Mouse (Mus musculus) limb, embryonic 13.5 days (tissue): ENCODE results near the gene Smarca4. TPM values are rescaled to one million over a fixed set of nuclear protein-coding genes. Genes with fewer than 3 reads are reported as not detected.

Source experiments
- ATAC-seq: fragments of 200-750 bp; cut with Nextera tagmentation; 2 replicates; pipeline ENCODE4 v1.8.0; 2017; ENCODE audit warnings: low read depth, moderate number of reproducible peaks, moderate TSS enrichment; ENCODE audit not compliant: low FRiP score
- H3K27ac ChIP-seq: fragments of 300-500 bp; sonication (generic); 2 replicates; pipeline ENCODE4 v1.5.1; 2015; ENCODE audit warnings: inconsistent platforms, mild to moderate bottlenecking, moderate library complexity
- H3K27me3 ChIP-seq: fragments of 300-500 bp; sonication (generic); 2 replicates; pipeline ENCODE4 v1.6.1; 2015; ENCODE audit warnings: mild to moderate bottlenecking, inconsistent platforms
- H3K36me3 ChIP-seq: fragments of 300-500 bp; sonication (generic); 2 replicates; pipeline ENCODE4 v1.6.1; 2015; ENCODE audit warnings: inconsistent platforms, mild to moderate bottlenecking, moderate library complexity
- H3K4me1 ChIP-seq: fragments of 300-500 bp; sonication (generic); 2 replicates; pipeline ENCODE4 v1.6.1; 2015; ENCODE audit warnings: inconsistent platforms
- H3K4me2 ChIP-seq: fragments of 300-500 bp; sonication (generic); replicated peaks from 2 replicates; pipeline ENCODE4 v1.6.1; 2015; ENCODE audit warnings: inconsistent platforms, mild to moderate bottlenecking, moderate library complexity
- H3K4me3 ChIP-seq: fragments of 300-500 bp; sonication (generic); 2 replicates; pipeline ENCODE4 v1.5.1; 2015; ENCODE audit warnings: moderate library complexity, mild to moderate bottlenecking, inconsistent platforms
- H3K9ac ChIP-seq: fragments of 300-500 bp; sonication (generic); 2 replicates; pipeline ENCODE4 v1.6.1; 2015; ENCODE audit warnings: mild to moderate bottlenecking, inconsistent platforms
- H3K9me3 ChIP-seq: fragments of 300-500 bp; sonication (generic); 2 replicates; pipeline ENCODE4 v1.6.1; 2016; ENCODE audit warnings: inconsistent platforms
- WGBS: fragments of 180-500 bp; shearing (Covaris S2); methylation state at CpG from one replicate; pipeline ENCODE4 v1.1.7; 2015; 5-methylcytosine and 5-hydroxymethylcytosine counted together
- polyA plus RNA-seq: library from polyadenylated mRNA; unstranded; fragments of >200 nt; fragmentation: Nextera tagmentation; extraction: Ambion mirVana; gene quantifications from 2 replicates; pipeline ENCODE4 v1.2.1, GENCODE M21; 2015

Smarca4 gene
- polyA plus RNA-seq, 1 experiment from 2014 or later = 99.5 TPM

DNA sequence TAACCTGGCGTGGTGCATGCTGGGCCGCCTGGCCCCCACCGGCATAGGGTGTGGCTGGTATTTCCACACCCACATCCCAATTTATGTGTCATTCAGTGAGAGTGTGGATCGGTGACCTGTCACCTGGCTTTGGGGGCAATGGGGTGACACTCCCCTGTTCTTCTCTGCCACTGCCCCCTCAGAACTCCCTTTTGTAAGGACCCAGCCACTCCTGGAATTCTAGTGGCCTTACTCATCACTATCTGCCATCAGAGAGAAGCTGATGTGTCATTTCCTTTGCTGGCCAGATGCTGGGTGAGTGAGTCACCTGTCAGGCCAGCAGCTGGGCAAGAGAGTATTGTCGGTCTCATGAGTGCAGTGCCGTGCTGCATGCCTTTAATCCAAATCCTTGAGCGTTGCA is 113.3 kb downstream of the Smarca4 start:
- H3K4me3 ChIP-seq = no peak overlapping the region
- H3K9ac ChIP-seq = no peak overlapping the region
- H3K27ac ChIP-seq = no peak overlapping the region
- WGBS = 78% methylated on average over 7 of the region's 7 CpGs
- no peak for ATAC-seq
- H3K27me3 ChIP-seq = no peaks in the 10 kb centered on the region
- H3K4me2 ChIP-seq = no peak overlapping the region
- H3K9me3 ChIP-seq = no peaks in the 10 kb centered on the region
- H3K4me1 ChIP-seq = peaks cover 20% of the 10 kb centered on the region
- H3K36me3 ChIP-seq = peaks cover 69% of the 10 kb centered on the region

- 95% methylated on average over 9 of the region's 9 CpGs for WGBS
- Histone ChIP-seq H3K9ac (no peak overlapping the region), H3K4me2 (no peak overlapping the region), H3K4me1 (no peaks in the 10 kb centered on the region), H3K9me3 (no peaks in the 10 kb centered on the region), H3K27ac (no peak overlapping the region), H3K27me3 (no peaks in the 10 kb centered on the region), H3K36me3 (peaks cover 90% of the 10 kb centered on the region), H3K4me3 (no peak overlapping the region)
- ATAC-seq = no peak
Observed at GRCm38 (mm10) chr9:21732288-21732687, 116.3 kb downstream of the Smarca4 start.

- Histone ChIP-seq H3K4me1 (no peaks in the 10 kb centered on the region), H3K4me2 (no peak overlapping the region), H3K27me3 (no peaks in the 10 kb centered on the region), H3K4me3 (no peak overlapping the region), H3K9me3 (no peaks in the 10 kb centered on the region), H3K27ac (no peak overlapping the region), H3K36me3 (peaks cover 93% of the 10 kb centered on the region), H3K9ac (no peak overlapping the region)
- no peak for ATAC-seq
- 93% methylated on average over 17 of the region's 17 CpGs for WGBS
Observed at GRCm38 (mm10) chr9:21733446-21733845, 117.5 kb downstream of the Smarca4 start.

DNA sequence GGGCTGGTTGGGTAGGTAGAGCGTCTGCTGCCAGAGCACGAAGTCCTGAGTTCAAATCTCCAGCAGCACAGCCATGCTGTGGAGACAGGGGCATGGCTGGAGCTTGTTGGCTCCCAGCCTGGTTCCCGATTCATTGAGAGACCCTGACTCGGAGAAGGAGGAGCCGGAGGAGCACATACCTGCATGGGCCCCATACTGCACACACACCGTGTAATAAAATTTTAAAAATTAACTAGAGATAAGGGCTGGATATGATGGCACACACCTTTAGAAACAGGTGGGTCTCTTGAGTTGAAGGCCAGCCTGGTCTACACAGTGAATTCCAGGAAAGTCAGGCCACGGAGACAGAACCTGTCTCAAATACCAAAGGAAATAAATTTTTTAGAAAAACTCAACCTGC is 118.0 kb downstream of the Smarca4 start:
- Histone ChIP-seq H3K27me3 (no peaks in the 10 kb centered on the region), H3K9ac (no peak overlapping the region), H3K36me3 (peaks cover 93% of the 10 kb centered on the region), H3K4me3 (no peak overlapping the region), H3K4me2 (no peak overlapping the region), H3K4me1 (no peaks in the 10 kb centered on the region), H3K9me3 (no peaks in the 10 kb centered on the region), H3K27ac (no peak overlapping the region)
- ATAC-seq = no peak
- WGBS = 96% methylated on average over 7 of the region's 7 CpGs

DNA sequence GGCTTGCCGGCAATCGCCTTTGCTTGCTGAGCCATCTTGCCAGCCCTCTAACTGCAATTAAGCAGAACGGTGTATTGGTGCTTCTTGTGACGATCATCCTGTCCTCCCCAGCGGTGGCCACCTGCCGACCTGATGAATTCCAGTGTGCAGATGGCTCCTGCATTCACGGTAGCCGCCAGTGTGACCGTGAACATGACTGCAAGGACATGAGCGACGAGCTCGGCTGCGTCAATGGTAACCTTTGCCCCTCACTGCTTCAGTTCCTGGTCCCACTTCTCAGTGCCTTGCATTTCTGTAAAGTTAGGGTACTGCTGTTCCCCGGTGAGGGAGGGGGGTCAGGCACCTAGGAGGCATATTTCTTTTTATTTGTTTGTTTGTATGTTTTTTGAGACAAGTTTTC is 119.2 kb downstream of the Smarca4 start:
- 90% methylated on average over 14 of the region's 14 CpGs for WGBS
- Histone ChIP-seq H3K9ac (no peak overlapping the region), H3K4me1 (no peaks in the 10 kb centered on the region), H3K27ac (no peak overlapping the region), H3K27me3 (no peaks in the 10 kb centered on the region), H3K36me3 (peaks cover 97% of the 10 kb centered on the region), H3K4me3 (no peak overlapping the region), H3K4me2 (no peak overlapping the region), H3K9me3 (no peaks in the 10 kb centered on the region)
- no peak for ATAC-seq

- Histone ChIP-seq H3K4me2 (no peak overlapping the region), H3K36me3 (peaks cover 98% of the 10 kb centered on the region), H3K27ac (no peak overlapping the region), H3K9ac (no peak overlapping the region), H3K9me3 (no peaks in the 10 kb centered on the region), H3K4me1 (no peaks in the 10 kb centered on the region), H3K27me3 (no peaks in the 10 kb centered on the region), H3K4me3 (no peak overlapping the region)
- 88% methylated on average over 3 of the region's 3 CpGs for WGBS
- no peak for ATAC-seq
Observed at GRCm38 (mm10) chr9:21736580-21736979, 120.6 kb downstream of the Smarca4 start.

DNA sequence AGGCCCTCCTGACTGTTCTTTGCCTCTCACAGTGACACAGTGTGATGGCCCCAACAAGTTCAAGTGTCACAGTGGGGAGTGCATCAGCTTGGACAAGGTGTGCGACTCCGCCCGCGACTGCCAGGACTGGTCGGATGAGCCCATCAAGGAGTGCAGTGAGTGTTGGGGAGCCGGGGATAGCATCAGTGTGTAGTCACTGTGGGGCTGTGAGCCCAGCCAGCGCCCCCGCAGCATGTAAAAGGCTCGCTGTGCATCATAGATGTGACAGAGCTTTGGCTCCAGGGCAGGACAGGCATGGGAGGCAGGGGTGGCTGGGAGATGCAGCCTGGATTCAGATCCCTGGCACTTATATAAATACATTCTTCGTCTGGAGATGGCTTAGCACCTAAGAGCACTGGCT is 121.2 kb downstream of the Smarca4 start:
- H3K27me3 ChIP-seq = no peaks in the 10 kb centered on the region
- no peak overlapping the region for H3K27ac ChIP-seq
- H3K4me2 ChIP-seq = no peak overlapping the region
- WGBS = 94% methylated on average over 10 of the region's 10 CpGs
- H3K36me3 ChIP-seq = peaks cover 98% of the 10 kb centered on the region
- ATAC-seq = no peak
- no peak overlapping the region for H3K9ac ChIP-seq
- no peak overlapping the region for H3K4me3 ChIP-seq
- H3K4me1 ChIP-seq = no peaks in the 10 kb centered on the region
- no peaks in the 10 kb centered on the region for H3K9me3 ChIP-seq

- H3K27ac ChIP-seq = no peak overlapping the region
- no peaks in the 10 kb centered on the region for H3K4me1 ChIP-seq
- H3K4me3 ChIP-seq = no peak overlapping the region
- peaks cover 94% of the 10 kb centered on the region for H3K36me3 ChIP-seq
- no peak overlapping the region for H3K4me2 ChIP-seq
- H3K27me3 ChIP-seq = no peaks in the 10 kb centered on the region
- H3K9me3 ChIP-seq = no peaks in the 10 kb centered on the region
- no peak overlapping the region for H3K9ac ChIP-seq
- WGBS = 90% methylated on average over 7 of the region's 7 CpGs
- ATAC-seq = 0 out of 2 replicates have a peak, but pooled peaks have one; percentile 15
Observed at GRCm38 (mm10) chr9:21738776-21739175, 122.8 kb downstream of the Smarca4 start.

GRCm38 (mm10) chr9:21740427-21740826 is 124.5 kb downstream of the Smarca4 start:
- H3K36me3 ChIP-seq = peaks cover 94% of the 10 kb centered on the region
- H3K27ac ChIP-seq = no peak overlapping the region
- H3K4me2 ChIP-seq = no peak overlapping the region
- no peaks in the 10 kb centered on the region for H3K9me3 ChIP-seq
- ATAC-seq = no peak
- H3K27me3 ChIP-seq = no peaks in the 10 kb centered on the region
- no peak overlapping the region for H3K4me3 ChIP-seq
- 95% methylated on average over 14 of the region's 14 CpGs for WGBS
- H3K9ac ChIP-seq = no peak overlapping the region
- no peaks in the 10 kb centered on the region for H3K4me1 ChIP-seq

- Histone ChIP-seq H3K27me3 (no peaks in the 10 kb centered on the region), H3K4me2 (no peak overlapping the region), H3K9ac (no peak overlapping the region), H3K27ac (no peak overlapping the region), H3K9me3 (no peaks in the 10 kb centered on the region), H3K4me3 (no peak overlapping the region), H3K36me3 (peaks cover 94% of the 10 kb centered on the region), H3K4me1 (no peaks in the 10 kb centered on the region)
- WGBS = 94% methylated on average over 11 of the region's 11 CpGs
- ATAC-seq = no peak
Observed at GRCm38 (mm10) chr9:21741514-21741913, 125.5 kb downstream of the Smarca4 start.

DNA sequence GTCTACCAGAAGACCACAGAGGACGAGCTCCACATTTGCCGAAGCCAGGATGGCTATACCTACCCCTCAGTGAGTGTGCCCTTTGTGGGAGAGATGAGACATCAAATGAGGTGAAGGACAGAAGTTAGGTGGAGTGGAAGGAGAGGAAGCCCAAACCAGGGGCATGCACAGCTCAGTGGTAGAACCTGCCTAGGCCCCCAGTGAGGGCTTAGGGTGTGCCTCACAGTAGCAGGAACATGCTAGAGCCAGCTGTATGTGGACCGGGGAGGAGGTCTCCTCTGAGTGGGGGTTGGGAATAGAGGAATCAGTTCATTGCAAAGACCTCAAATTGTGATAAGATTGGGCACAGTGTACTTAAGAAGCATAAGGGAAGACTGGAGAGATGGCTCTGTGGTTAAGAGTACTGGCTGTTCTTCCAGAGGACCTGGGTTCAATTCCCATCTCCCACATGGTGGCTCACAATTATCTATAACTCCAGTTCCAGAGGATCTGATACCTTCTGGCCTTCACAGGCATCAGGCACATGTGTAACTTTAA is 131.3 kb downstream of the Smarca4 start:
- whole genome bisulfite sequencing = 83% methylated on average over 3 of the region's 3 CpGs
- no peak overlapping the region for H3K4me3 ChIP-seq
- peaks cover 85% of the 10 kb centered on the region for H3K36me3 ChIP-seq
- H3K27me3 ChIP-seq = no peaks in the 10 kb centered on the region
- H3K27ac ChIP-seq = no peak overlapping the region
- ATAC-seq = no peak
- no peak overlapping the region for H3K9ac ChIP-seq
- no peaks in the 10 kb centered on the region for H3K9me3 ChIP-seq
- H3K4me2 ChIP-seq = no peak overlapping the region
- H3K4me1 ChIP-seq = peaks cover 3% of the 10 kb centered on the region; the same call in 1 of the 2 replicates

DNA sequence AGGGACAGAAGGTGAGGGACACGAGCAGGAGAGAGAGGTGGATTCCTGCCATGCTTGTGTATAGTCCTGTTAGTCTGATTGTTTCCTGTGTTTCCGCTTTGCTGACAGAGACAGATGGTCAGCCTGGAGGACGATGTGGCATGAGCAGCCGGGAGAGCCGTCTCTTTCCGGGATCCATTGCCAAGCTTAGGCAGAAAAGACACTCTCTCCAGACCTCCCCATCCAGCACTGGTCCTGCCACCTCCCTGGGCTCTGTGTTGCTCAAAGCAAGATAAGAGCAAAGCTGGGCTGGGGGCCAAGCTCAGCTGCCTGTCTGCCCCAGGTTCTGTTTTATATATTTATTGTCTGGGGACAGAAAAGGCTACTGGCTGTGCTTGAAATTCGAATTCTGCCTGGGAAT is 132.1 kb downstream of the Smarca4 start:
- H3K36me3 ChIP-seq = peaks cover 77% of the 10 kb centered on the region
- 77% methylated on average over 7 of the region's 7 CpGs for WGBS
- ATAC-seq = no peak

GRCm38 (mm10) chr9:21748491-21748890 is 132.5 kb downstream of the Smarca4 start:
- peaks cover 11% of the 10 kb centered on the region for H3K4me1 ChIP-seq
- H3K9ac ChIP-seq = no peak overlapping the region
- 83% methylated on average over 10 of the region's 10 CpGs for WGBS
- H3K9me3 ChIP-seq = no peaks in the 10 kb centered on the region
- ATAC-seq = no peak
- no peaks in the 10 kb centered on the region for H3K27me3 ChIP-seq
- peaks cover 76% of the 10 kb centered on the region for H3K36me3 ChIP-seq
- no peak overlapping the region for H3K4me3 ChIP-seq
- no peak overlapping the region for H3K27ac ChIP-seq
- H3K4me2 ChIP-seq = no peak overlapping the region

More for the DNA sequence above, 132.1 kb downstream of the Smarca4 start:
- peaks cover 9% of the 10 kb centered on the region for H3K4me1 ChIP-seq
- no peak overlapping the region for H3K4me3 ChIP-seq
- H3K9me3 ChIP-seq = no peaks in the 10 kb centered on the region
- H3K4me2 ChIP-seq = no peak overlapping the region
- no peaks in the 10 kb centered on the region for H3K27me3 ChIP-seq
- no peak overlapping the region for H3K9ac ChIP-seq
- no peak overlapping the region for H3K27ac ChIP-seq
